Mouse (Mus musculus) thymus, adult 2 months (tissue): ENCODE results near the gene Lrrc10b.

Experiments
- CTCF ChIP-seq: fragments of 200-500 bp; IDR thresholded peaks from 2 replicates; pipeline ENCODE4 v1.5.1; 2012; ENCODE audit warnings: mild to moderate bottlenecking, control low read depth, low read length, moderate library complexity, borderline replicate concordance; ENCODE audit not compliant: control insufficient read depth, poor library complexity, insufficient read depth; ENCODE audit errors: extremely low read depth
- POLR2A ChIP-seq: fragments of 200-500 bp; IDR thresholded peaks from 2 replicates; pipeline ENCODE4 v1.6.1; 2012; ENCODE audit warnings: mild to moderate bottlenecking, low read length, control low read depth, moderate library complexity; ENCODE audit not compliant: control insufficient read depth, poor library complexity, insufficient read depth; ENCODE audit errors: extremely low read depth

- no peak for TF ChIP-seq POLR2A
- TF ChIP-seq CTCF: no peak
These were observed 11.9 kb upstream of the Lrrc10b start for GRCm38 (mm10) chr19:10469171-10469658.
